Mouse (Mus musculus) lung, postnatal 4 days (tissue): ENCODE data around the gene Gm38393.

Experiments
- DNase-seq, 2 experiments: peaks; one replicate each; pipeline ENCODE4 v3.0.0; 2021

Gene Gm38393

GRCm38 (mm10) chr7:60004606-60005330, at the start of gene Gm38393, which contains the start of gene Snurf:
Gene Gm38393 (minus strand): TSS chr7:60005064.
Gene Snurf (minus strand): TSS chr7:60005049.
- peak; percentile 57 to 71 for DNase-seq

- DNase-seq = no peak
Observed at GRCm38 (mm10) chr7:60047481-60048201, 42.8 kb upstream of the Gm38393 start.

DNA sequence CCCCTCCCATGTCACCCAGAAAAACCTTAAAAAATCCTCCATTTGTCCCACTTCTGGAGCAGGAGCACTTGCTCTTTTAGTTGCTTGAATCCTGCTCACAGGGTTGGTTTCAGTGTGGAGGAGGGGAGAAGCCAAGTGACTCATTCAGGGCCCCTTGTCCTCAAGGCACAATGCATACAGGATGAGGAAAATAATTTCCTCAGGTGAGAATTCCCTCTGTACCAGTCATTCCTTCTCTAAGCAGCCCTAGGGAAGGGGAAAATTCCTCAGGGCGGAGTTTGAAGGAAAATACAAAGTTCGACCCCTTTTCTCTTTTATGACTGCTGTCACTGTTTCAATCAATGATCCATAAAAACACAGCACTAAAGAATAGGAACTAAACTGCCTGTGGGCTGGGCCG, 8.3 kb upstream of the Gm38393 start:
- DNase-seq = no peak

DNA sequence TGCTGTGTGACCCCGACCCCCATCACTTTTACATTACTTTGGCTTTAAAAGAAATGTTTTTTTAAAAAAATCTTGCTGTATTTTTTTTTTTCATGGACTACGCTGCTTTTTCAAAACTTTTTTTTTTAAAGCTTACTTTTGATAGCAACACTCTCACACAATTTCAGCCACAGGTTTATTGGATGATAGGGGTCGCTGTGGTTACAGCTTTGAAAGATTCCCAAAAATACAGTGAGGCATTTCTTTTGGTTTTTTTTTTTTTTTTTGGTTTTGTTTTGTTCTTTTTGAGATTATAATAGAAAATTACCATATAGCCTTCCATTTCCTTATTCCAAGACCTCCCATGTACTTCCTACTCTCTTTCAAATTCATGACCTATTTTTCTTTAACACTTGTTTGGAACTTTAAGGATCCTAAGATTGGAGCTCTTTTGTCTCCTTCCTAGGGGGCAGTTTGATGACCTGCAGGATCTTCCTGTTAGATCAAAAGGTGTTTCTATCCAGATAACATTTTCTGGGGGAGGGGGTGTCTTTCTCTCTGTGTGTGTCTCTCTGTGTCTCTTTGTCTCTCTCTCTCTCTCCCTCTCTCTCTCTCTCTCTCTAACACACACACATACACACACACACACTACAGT, 3.0 kb upstream of the Gm38393 start:
- DNase-seq = no peak

- no peak for DNase-seq
Observed at GRCm38 (mm10) chr7:60006262-60006661, 1.4 kb upstream of the Gm38393 start.

GRCm38 (mm10) chr7:60003921-60004605, 801 bp downstream of the Gm38393 start:
- DNase-seq = peak; percentile 14 to 25

DNA sequence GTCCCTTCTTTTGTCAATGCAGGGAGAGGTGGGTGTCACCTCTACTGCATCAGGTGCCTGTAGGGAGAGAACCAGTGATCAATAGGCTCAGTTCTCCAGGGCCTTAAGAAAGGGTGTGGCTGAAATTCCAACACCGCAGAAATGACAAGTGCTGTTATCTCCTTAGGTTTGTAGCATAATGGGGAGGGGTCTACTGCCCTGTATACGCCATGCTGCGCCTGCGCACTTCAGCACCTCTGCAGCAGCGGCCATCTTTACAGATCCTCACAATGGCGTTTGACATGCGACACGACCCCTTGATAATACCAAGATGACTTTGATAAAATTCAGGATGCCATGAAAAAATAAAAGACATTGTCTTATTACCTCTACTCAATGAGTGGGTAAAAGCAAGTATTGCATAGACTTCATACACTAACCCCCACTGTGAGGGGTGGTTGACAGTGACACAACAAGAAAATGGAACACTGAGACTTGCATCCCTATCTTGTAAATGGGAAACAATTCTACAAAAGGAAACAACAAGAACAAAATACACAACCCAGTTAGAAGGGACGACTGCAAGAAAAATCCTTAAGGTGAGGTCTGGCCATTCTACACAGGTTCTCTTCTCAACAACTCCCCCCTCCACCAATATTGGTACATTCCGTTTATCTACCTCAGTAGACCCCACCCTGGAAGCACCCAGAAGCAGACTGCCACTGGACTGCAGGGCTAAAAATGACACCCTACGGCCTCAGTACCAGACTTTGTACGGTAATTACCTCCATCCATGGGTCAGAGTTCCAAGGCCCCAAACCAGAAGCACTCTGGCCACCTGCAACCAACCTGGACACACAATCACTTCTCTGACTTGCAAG, 1.6 kb downstream of the Gm38393 start:
- DNase-seq = no peak

- no peak for DNase-seq
Observed at GRCm38 (mm10) chr7:59978646-59979045, 26.2 kb downstream of the Gm38393 start.
